Mouse (Mus musculus) layer of hippocampus, postnatal 25 days (tissue): ENCODE data around the gene Zbtb12. TPM values are rescaled to one million over a fixed set of nuclear protein-coding genes. Genes with fewer than 3 reads are reported as not detected.

Source experiments
- DNase-seq, 2 experiments: peaks; one replicate each; pipeline ENCODE4 v3.0.0; 2022; ENCODE audit warnings: mixed read lengths in 2 of 2, low spot score in 1 of 2; ENCODE audit errors: extremely low spot score in 1 of 2
- total RNA-seq, 2 experiments: library from RNA; stranded (reverse); gene quantifications; 2 replicates each; pipeline ENCODE4 v1.2.3; 2021

Zbtb12 gene
- total RNA-seq, 2 experiments from 2014 or later = 7.3 to 7.7 TPM

DNA sequence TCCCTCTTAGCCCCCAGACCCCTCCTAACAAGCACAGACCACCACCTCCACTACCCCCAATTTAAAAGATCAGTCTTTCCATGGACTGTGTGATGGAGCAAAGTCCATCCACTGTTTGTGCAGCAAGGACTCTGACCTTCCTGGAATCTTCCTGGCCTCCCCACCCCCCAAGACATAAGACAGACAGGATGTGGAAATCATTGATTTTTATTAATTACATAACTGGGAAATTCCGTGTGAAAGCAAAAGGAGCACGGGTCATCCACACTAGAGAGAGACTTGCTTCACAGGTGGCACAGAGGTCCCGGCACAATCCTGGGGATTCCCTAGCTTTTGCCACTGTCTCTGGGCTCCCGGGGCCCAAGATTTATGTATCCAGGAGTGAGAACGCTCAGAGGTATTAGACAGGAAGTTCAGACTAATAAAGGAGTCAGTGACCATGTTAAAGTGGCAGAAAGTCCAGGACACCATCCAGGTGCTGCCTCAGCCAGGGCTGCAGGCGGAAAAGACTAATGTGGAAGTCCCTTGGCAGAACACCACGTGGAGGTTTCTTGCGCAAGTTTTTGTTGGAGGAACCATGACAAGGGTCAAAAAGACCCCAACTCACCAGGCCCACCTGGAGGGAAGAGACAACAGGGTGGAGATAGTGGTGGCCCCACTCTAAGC lies 16.7 kb upstream of the Zbtb12 start, which contains the start of gene Cfb:
TSS of gene Cfb (minus strand) at position 103 of the 666 bp plus-strand sequence.
- DNase-seq = no peak

DNA sequence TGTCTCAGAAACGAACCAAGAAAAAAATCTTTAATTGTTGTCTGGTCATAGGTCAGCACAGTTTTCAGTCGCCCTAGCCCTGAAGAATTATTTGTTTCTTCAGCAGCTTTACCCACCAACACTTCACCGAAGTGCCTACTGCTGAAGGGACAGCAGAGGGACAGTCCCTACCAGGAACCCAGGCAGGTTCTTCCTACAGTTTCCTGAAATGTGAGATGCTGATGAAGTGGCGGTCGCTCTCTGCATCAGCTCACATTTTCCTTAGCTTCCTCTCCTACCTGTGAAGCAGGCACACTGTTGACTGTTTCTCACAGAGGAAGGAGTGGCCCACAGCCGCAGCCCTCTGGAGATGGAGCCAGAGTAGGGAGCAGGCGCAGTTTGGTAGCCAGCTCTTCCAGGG lies 13.3 kb upstream of the Zbtb12 start:
- no peak for DNase-seq

DNA sequence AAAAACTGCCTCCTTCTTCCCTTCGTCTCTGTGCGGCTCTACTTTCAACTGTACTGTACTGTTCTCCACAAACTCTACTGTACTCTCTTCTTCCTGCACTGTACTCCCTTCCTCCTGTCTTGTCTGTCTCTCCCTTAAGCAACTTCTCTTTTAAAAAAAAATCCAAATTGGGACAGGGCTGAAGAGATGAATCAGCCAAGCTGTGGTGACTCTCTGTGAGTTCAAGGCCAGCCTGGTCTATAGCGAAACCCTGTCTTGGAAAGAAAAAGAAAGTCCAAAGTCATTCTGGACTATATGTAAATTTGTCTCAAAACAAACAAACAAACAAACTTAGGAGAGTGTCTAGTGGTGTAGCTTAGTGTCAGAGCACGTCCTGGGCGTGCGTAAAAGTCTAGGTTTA lies 5.0 kb upstream of the Zbtb12 start:
- no peak for DNase-seq

DNA sequence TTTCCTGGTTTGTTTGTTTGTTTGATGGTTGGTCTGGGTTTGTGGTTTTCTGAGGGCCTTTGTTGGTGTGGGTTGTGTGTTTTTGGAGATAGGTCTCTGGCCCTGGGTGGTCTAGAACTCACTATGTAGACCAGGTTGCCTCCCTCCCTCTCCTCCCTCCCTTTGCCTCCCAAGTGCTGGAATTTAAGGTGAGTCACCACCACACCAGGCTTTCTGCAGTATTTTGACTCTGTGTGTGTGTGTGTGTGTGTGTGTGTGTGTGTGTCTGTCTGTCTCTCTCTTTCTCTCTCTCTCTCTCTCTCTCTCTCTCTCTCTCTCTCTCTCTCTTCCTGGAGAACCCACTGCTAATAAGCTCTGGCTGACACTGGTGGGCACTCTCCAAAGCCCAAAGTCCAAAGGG lies 1.9 kb downstream of the Zbtb12 start:
- no peak for DNase-seq

DNA sequence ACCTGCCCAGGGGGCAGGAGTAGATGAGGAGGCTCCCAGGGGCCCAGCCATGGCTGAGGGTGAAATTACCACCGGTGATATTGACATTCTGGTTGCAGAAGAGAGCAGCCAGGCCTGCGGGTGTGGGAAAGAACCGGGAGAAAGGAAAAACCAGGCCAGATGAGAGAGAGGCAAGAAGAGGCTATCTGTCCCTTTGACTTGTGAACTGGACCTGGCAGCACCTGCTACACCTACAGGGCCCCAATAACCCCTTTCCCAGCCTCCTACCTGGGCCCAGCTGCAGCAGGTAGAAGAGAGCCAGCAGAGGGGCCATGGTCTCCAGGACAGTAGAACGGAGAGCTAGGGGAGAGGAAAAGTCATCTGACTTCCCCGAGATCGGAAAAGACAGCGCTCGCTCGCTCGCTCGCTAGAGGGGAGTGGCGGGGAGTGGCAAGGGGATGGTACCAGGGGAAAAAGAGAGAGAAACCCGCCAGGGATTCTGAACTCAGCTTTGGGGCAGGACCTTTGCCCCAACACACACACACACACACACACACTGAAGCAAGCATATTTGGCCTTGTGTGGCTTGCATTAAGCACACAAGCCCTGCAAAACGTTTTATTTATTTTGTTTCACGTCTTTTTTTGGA lies 2.5 kb downstream of the Zbtb12 start, which contains the start of gene Gm20547:
TSS of gene Gm20547 (minus strand) at position 360 of the 628 bp plus-strand sequence.
- DNase-seq = no peak

DNA sequence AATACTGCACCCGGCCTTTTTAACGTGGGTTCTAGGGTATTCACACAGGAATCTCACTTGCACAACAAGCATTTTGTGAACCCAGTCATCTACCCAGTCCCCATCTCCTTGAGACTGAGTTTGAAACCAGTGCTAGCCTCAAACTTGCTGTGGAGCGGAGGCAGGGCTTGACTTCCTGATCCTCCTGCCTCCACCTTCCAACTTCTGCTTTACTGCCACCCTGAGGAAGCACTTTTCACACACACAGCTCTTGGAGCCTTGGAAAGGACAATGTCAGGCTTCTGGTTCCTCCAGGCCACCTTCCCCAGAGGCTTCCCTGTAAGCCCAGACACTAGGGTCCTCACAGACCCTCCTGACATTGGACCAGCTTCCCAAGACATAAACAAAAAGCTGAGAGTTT lies 4.0 kb downstream of the Zbtb12 start:
- DNase-seq = no peak

DNA sequence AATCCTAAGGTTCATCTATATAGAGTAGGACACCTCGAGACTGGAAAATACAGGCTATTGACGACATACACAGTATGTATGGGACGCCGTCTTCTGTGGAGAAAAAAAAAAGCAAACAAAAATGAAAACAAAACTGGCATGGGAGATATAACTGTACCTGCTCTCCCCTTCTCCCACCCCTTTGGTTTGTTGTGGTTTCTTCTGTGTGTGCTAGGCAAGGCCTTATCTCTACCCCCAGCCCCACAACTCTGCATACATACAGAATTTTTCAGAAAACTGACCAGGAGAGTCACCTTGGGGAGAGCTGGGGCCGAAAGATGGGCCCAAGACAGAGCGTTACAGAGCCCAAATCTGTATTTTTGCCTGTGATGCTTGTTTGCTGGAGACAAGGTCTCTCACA lies 5.4 kb downstream of the Zbtb12 start:
- no peak for DNase-seq

DNA sequence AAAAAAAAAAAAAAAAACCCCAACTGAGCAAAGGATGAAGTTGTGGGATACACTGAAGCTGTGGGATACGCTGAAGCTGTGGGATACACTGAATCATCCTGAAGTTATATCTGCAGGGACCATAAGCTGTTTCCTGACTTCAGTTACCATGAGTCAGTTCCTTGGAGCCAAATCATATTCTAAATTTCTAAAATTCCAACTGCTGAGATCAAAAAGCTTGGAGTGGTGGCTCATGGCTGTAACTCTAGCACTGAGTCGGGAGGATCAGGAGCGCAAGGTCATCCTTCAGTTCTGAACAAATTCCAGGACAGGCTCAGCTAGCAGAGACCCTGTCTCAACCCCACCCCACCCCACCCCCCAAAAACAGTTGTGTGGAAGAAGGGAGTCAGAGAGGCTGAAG lies 6.3 kb downstream of the Zbtb12 start:
- DNase-seq = no peak

DNA sequence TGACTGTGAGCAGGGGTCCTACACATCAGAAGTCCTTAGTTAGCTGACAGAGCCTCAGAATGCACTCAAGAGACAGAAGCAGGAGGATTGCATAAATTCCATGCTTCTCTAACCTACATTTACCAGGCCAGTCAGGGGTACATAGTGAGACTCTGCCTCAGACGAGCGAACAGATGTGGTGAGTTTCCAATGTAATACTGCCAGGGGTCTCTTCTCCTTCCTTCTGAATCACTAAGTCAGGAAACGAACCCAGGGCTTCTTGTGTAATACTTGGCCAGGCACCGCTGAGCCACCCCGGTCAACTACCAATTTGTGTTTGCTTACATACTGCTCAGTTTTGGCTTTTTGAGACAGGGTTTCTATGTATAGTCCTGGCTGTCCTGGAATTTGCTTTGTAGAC lies 8.7 kb downstream of the Zbtb12 start:
- no peak for DNase-seq

DNA sequence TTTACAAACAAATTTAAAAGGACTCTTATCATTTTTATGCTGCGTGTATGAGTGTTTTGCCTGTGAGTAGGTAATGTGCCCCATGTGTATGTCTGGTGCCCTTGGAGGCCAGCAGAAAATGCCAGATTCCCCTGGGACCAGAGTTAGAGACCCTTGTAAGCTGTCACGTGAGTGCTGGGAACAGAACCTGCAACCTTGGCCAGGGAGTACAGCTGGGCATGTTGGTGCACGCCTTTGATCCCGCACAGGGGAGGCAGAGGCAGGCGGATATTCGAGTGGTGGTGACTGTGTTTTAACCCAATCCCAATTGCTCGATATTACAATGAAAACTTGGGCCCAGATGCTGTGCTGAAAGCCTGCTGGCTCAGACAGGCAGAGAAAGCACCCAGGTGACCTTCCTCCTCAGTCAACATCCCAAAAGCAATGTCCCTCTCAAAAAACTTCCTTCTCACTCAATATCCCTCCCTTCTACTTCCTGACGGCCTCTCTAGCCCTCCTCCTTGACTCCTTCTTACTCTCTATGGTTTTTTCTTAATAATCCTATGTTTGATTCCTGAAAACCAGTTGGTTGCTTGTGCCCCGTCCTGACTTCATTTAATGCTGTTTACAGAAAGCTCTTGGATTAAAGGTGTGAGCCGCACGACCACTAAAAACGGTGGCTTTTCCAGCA lies 10.9 kb downstream of the Zbtb12 start:
- DNase-seq = no peak

DNA sequence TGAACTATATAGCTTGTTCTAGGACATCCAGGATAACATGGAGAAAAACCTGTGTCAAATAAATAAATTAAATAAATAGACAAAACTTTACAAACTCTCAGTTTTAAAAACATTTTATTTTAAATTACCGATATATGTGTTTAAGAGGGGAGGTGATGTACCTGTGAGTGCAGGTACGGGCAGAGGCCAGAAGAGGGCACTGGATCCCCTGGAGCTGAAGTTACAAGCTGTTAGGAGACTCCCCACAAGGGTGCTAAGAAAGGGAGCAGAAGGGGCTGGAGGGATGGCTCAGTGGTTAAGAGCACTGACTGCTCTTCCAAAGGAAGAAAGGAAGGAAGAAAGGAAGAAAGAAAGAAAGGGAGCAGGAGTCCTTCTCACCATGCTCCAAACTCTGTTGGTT lies 12.1 kb downstream of the Zbtb12 start:
- DNase-seq = no peak

DNA sequence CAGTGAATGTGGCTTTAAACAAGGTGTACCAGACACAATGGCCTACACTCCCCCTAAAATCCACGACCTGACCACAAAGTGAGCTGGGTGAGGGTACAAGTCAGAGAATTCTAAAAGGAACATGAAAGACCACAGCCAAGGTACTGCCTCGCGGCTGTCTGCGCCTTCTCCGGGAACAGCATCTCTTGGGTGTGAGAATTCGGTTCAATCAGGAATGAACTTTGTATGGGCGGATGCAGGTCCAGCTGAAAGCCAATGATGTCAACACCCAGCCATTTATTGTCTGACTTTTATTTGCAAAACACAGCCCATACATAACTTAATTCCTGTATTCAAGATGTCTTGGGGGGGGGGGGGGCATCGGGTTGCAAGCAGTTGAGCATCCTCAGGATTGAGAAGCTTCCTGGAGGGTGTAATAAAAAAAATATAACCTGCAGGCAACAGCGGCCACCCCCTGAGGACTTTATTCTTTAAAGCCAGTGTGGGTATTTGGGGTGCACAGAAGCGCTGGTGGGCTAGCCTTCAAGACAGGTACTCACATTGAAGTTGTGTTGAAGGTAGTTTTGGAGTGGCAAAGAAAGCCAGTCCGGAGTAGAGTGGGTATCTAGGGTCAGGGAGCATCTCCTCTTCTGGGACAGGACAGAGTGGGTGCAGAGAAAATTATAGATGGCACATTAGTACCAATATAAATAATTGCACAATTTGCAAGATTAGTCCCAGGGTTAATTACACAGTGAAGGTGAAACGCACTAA lies 14.0 kb downstream of the Zbtb12 start:
- DNase-seq = no peak

DNA sequence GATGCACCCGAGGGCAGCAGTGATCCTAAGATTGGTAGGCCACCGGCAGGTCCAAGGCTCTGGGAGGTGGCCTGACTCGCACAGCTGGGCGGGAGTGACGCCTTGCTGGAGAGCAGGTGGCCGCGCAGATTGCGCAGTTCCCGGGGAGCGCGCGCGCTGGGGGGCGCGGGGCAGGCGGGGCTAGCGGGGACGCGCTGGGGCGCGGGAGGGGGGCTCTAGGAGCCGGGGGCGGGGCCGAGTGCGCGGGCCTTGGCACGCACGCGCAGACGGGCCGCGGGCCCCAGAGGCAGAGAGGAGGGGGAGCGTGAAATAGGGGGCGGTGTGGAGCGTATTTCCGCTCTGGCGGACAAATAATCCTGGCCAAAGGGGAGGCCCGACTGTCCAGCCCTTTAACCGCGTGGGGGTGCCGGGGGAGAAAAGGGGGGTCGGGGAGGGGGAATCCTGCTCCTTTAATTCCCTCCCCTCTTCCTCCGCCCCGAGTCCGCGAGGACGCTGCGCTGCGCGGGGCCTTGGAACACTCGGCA lies 14.9 kb downstream of the Zbtb12 start:
- DNase-seq = peak; percentile 87 to 90

DNA sequence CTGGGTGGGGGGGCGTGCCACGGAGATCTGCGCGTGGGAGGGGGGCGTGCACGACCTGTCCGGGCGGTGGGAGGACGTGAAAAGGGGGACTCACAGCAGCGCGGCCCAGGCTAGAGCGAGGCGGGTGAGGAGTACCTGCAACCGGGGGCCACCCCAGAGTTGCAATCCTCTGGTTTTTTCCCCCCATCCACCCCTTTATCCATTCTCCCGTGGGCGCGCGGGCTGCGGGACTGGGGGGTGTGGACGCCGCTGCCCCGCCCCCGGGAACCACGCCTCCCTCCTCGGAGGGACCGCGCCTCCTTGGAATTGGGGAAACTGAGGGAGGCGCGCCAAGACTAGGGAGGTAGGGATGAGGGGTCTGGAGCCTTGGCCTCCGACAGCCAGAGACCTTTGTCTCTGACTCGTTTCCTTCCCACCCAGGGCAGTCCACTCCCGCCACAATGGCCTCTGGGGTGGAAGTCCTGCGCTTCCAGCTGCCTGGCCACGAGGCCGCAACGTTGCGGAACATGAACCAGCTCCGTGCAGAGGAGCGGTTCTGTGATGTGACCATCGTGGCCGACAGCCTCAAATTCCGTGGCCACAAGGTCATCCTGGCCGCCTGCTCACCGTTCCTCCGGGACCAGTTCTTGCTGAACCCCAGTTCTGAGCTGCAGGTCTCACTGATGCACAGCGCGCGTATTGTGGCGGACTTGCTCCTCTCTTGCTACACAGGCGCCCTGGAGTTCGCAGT lies 15.7 kb downstream of the Zbtb12 start:
- DNase-seq = peak in 1 of 2 experiments; percentile 39

DNA sequence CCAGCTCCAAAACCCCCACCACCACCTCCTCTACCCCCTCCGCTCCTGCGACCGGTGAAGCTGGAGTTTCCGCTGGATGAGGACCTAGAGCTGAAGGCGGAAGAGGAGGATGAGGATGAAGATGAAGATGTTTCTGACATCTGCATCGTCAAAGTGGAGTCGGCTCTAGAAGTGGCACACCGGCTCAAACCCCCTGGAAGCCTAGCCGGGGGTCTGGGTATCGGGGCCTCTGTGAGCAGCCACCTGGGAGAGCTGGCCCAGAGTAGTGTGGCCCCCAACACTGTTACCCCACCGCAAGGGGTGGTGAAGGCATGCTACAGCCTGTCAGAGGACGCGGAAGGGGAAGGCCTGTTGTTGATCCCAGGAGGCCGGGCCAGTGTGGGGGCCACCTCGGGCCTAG lies 16.4 kb downstream of the Zbtb12 start:
- DNase-seq = no peak

DNA sequence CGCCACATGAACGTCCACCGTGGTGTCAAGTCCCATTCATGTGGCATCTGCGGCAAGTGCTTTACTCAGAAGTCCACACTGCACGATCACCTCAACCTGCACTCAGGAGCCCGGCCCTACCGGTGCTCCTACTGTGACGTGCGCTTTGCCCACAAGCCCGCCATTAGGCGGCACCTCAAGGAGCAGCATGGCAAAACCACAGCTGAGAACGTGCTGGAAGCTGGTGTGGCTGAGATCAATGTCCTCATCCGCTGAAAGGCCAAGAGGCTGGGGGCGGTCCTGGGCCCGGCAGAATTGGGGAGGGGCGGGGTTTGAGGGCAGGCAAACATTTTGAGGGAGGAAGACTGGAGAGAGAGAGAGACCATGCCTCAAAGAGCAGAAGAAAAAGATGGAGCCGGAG lies 17.1 kb downstream of the Zbtb12 start:
- no peak for DNase-seq

DNA sequence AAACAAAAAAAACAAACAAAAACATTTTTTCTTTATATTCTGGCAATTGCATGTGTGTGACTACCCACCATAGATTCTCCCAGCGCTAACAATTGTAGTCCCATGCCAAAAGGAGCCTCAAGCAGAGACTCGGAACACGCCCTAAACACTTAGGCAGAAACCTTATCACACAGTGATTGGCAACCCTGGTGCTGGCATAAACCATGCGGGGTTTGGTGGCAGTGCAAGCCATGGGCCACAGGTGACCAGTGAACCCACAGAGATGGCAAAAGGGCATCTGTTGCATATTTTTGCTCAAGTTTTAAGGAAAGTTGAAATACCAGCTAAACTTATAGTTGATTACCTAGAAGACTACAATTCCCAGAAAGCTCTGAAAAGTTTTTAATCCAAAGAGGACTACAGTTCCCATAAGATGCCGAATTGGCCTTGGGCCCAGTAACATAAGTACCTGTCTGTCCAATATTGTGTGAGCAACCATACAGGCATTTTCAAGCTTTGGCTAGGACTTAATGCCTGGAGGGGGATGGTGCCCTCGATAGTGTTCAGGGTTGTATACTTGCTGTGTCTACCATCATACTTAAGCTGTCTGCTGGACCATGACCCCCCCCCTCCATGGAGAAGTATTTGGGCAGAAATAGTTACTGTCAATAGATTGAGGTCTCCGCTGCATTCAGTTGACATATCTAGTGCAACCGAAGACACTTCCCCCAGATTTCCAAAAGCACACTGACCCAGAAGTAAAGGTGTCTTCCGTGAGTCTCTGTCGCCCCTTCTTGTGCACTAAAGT lies 18.3 kb downstream of the Zbtb12 start:
- DNase-seq = peak in 1 of 2 experiments; percentile 31

DNA sequence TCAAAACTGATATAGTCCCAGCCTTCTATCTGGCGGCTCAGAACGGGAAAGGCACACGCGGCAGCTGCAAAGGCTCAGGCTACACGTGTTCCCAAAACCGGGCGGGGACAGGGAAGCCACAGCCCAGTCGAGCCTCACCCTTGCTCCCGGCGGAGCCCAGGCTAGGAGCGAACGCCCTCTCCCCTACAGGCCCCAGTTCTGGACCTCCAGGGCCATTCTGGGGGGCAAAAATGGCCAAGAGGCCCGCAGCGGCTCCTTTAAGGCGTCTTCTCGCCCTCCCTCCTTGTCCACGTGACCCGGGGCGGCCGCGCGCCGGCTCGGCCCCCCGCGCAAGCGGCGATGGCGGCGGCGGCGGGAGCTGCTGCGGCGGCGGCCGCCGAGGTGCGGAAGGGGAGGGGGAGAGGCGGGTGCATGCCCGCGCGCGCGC lies 18.9 kb downstream of the Zbtb12 start, which contains the start of the genes C2 and Ehmt2:
TSS of gene C2 (minus strand) at position 106 of the 427 bp plus-strand sequence.
TSS of gene Ehmt2 (plus strand) at position 310 of the 427 bp plus-strand sequence.
- peak; percentile 68 to 83 for DNase-seq

DNA sequence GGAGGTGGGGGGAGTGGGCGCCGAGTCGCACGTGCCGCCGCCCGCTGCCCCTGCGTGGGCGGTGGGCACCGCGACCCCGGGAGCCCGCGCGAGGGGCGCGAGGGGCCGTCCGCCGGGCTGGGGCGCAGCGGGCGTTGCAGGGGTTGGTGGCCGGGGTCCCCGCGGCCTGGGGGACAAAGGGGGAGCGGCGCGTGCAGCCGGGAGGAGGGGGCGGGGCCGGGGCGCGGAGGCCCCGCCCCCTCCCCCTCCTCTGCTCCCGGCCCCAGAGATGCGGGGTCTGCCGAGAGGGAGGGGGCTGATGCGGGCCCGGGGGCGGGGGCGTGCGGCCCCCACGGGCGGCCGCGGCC lies 19.4 kb downstream of the Zbtb12 start:
- DNase-seq = no peak
